Mouse (Mus musculus) naive thymus-derived CD4-positive, alpha-beta T cell, adult 5 months (primary cell): Measurements from ENCODE around the gene Slc22a28. TPM values are rescaled to one million over a fixed set of nuclear protein-coding genes. Genes with fewer than 3 reads are reported as not detected.

ENCODE experiments used
- polyA plus RNA-seq: library from polyadenylated mRNA; unstranded; fragments of 100-300 nt; shearing (Covaris generic); gene quantifications from one replicate; pipeline ENCODE4 v1.2.1, GENCODE M21; 2017

Slc22a28 gene
- not detected for polyA plus RNA-seq

GRCm38 (mm10) chr19:8131881-8132280 is at the start of gene Slc22a28:
Slc22a28 (minus strand) TSS chr19:8131982.

Other genes with a start within 250 kb of the Slc22a28 start
- gene Slc22a27, start 166.0 kb downstream of the Slc22a28 start, polyA plus RNA-seq = not detected
- gene Slc22a29, start 86.9 kb upstream of the Slc22a28 start, polyA plus RNA-seq = not detected